Mouse (Mus musculus) intestine, embryonic 14.5 days (tissue): ENCODE measurements around the gene Rps6kc1. TPM values are rescaled to one million over a fixed set of nuclear protein-coding genes. Genes with fewer than 3 reads are reported as not detected.

Experiments
- ATAC-seq: fragments of 200-750 bp; cut with Nextera tagmentation; replicated peaks from 2 replicates; pipeline ENCODE4 v1.8.0; 2017; ENCODE audit warnings: low read depth, moderate number of reproducible peaks, moderate TSS enrichment, moderate library complexity; ENCODE audit not compliant: low FRiP score, low TSS enrichment
- DNase-seq: peaks from one replicate; pipeline ENCODE4 v3.0.0-alpha.2; 2018; ENCODE audit warnings: low spot score
- H3K27ac ChIP-seq: fragments of 300-500 bp; sonication (generic); 2 replicates; pipeline ENCODE4 v1.5.1; 2014; ENCODE audit warnings: low read depth, mild to moderate bottlenecking, control low read depth
- H3K27me3 ChIP-seq: fragments of 300-500 bp; sonication (generic); replicated peaks from 2 replicates; pipeline ENCODE4 v1.6.1; 2014; ENCODE audit warnings: low read length, control low read depth; ENCODE audit not compliant: control insufficient read depth, insufficient read depth
- H3K36me3 ChIP-seq: fragments of 300-500 bp; sonication (generic); 2 replicates; pipeline ENCODE4 v1.6.1; 2014; ENCODE audit warnings: low read length, control low read depth; ENCODE audit not compliant: control insufficient read depth, insufficient read depth
- H3K4me1 ChIP-seq: fragments of 300-500 bp; sonication (generic); replicated peaks from 2 replicates; pipeline ENCODE4 v1.6.1; 2014; ENCODE audit warnings: low read length, control low read depth, mixed read lengths; ENCODE audit not compliant: control insufficient read depth, insufficient read depth
- H3K4me2 ChIP-seq: fragments of 300-500 bp; sonication (generic); 2 replicates; pipeline ENCODE4 v1.6.1; 2014; ENCODE audit warnings: low read length
- H3K4me3 ChIP-seq: fragments of 300-500 bp; sonication (generic); 2 replicates; pipeline ENCODE4 v1.5.1; 2014; ENCODE audit warnings: low read depth, low read length, control low read depth, mixed read lengths
- H3K9ac ChIP-seq: fragments of 300-500 bp; sonication (generic); 2 replicates; pipeline ENCODE4 v1.6.1; 2014; ENCODE audit warnings: mild to moderate bottlenecking, low read length
- H3K9me3 ChIP-seq: fragments of 300-500 bp; sonication (generic); 2 replicates; pipeline ENCODE4 v1.6.1; 2016; ENCODE audit warnings: low read length, control low read depth; ENCODE audit not compliant: control insufficient read depth
- WGBS: fragments of 180-500 bp; shearing (Covaris S2); extraction: QIAGEN DNeasy Blood & Tissue Kit; methylation state at CpG from one replicate; pipeline ENCODE4 v1.1.7; 2014; 5-methylcytosine and 5-hydroxymethylcytosine counted together
- polyA plus RNA-seq: library from polyadenylated mRNA; unstranded; fragments of >200 nt; fragmentation: Nextera tagmentation; extraction: Ambion mirVana; gene quantifications from 2 replicates; pipeline ENCODE4 v1.2.1, GENCODE M21; 2014

Gene Rps6kc1
- polyA plus RNA-seq, 1 experiment from 2014 or later: 14.5 TPM

- WGBS: 90% methylated on average over 20 of the region's 20 CpGs
- H3K27me3 ChIP-seq: no peaks in the 10 kb centered on the region
- H3K9me3 ChIP-seq: no peaks in the 10 kb centered on the region
- no peak overlapping the region for H3K4me2 ChIP-seq
- no peak overlapping the region for H3K27ac ChIP-seq
- H3K36me3 ChIP-seq: no peaks in the 10 kb centered on the region
- no peak overlapping the region for H3K4me3 ChIP-seq
- no peak overlapping the region for H3K9ac ChIP-seq
- no peak for ATAC-seq
- DNase-seq: no peak
- H3K4me1 ChIP-seq: no peaks in the 10 kb centered on the region
These were observed 257.4 kb downstream of the Rps6kc1 start for GRCm38 (mm10) chr1:190653989-190654693.

- DNase-seq (no peak), ATAC-seq (no peak)
- WGBS: 68% methylated on average over 6 of the region's 6 CpGs
- Histone ChIP-seq H3K4me2 (no peak overlapping the region), H3K36me3 (no peaks in the 10 kb centered on the region), H3K9ac (no peak overlapping the region), H3K9me3 (no peaks in the 10 kb centered on the region), H3K27me3 (no peaks in the 10 kb centered on the region), H3K27ac (no peak overlapping the region), H3K4me1 (no peaks in the 10 kb centered on the region), H3K4me3 (no peak overlapping the region)
These were observed 258.5 kb downstream of the Rps6kc1 start for GRCm38 (mm10) chr1:190653081-190653480.

Other genes with a start within 250 kb of the Rps6kc1 start
- gene Angel2, start 13.3 kb upstream of the Rps6kc1 start, polyA plus RNA-seq: 37.0 and 38.0 TPM in 2 replicates
- 32.7 and 38.9 TPM in 2 replicates for gene Vash2, start 67.5 kb upstream of the Rps6kc1 start, polyA plus RNA-seq
- gene Flvcr1, start 114.4 kb upstream of the Rps6kc1 start, polyA plus RNA-seq: 8.4 and 9.5 TPM in 2 replicates
- not detected in 2 replicates for gene Spata45, start 124.9 kb upstream of the Rps6kc1 start, polyA plus RNA-seq
- gene Tatdn3, start 151.2 kb upstream of the Rps6kc1 start, polyA plus RNA-seq: 12.4 and 16.7 TPM in 2 replicates
- gene Nsl1, start 151.2 kb upstream of the Rps6kc1 start, polyA plus RNA-seq: 20.8 and 23.9 TPM in 2 replicates
- gene Batf3, start 186.1 kb upstream of the Rps6kc1 start, polyA plus RNA-seq: 10.7 and 12.5 TPM in 2 replicates